Mouse (Mus musculus) retina, embryonic 14.5 days (tissue): ENCODE measurements around the gene Galnt9.
A peak's percentile ranks its signal among the peaks of the same experiment; 100 is the strongest.

Experiments
- DNase-seq: peaks from one replicate; pipeline ENCODE4 v3.0.0-alpha.2; 2015; ENCODE audit warnings: low spot score

The Galnt9 gene

GRCm38 (mm10) chr5:110535964-110536363 lies 8.2 kb upstream of the Galnt9 start:
- DNase-seq, result no peak

GRCm38 (mm10) chr5:110540947-110541346 lies 3.2 kb upstream of the Galnt9 start:
- no peak for DNase-seq

- no peak for DNase-seq
Observed at GRCm38 (mm10) chr5:110541456-110541855, 2.7 kb upstream of the Galnt9 start.

DNA sequence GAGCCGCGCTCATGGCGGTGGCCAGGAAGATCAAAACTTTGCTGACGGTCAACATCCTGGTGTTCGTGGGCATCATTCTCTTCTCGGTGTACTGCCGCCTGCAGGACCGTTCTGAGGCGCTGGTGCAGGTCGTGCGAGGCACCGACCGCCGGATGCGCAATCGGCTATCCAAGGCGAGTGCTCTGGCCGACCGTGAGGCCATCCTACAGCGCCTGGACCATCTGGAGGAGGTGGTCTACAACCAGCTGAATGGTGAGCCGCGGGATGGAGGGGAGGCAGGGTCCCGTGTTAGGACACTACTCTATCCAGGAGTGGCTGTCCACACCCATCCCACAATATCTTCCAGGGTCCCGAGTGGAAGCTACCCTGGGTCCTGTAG lies 525 bp downstream of the Galnt9 start:
- DNase-seq, result no peak

DNA sequence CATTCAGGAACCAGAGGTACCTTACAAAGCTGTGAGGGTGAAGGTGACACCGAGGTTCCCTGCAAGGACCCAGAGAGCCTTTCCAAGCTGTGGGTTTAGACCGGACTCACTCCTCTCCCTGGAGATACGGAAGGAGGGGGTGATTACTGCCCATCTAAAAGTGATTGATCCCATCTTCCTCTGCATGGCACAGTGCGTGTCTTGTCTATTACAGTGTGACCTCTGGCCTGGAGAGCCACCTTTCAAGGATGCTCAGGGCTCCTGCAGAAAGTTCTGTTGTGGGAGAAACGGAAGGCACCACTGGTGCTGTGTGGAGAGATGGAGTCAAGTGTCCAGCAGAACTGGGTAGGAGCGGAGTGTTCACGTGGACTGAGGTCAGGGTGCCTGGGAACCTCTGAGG lies 1.2 kb downstream of the Galnt9 start:
- no peak for DNase-seq

GRCm38 (mm10) chr5:110546136-110546535 lies 2.0 kb downstream of the Galnt9 start:
- no peak for DNase-seq

GRCm38 (mm10) chr5:110546726-110547406 lies 2.7 kb downstream of the Galnt9 start:
- DNase-seq, result no peak

GRCm38 (mm10) chr5:110548446-110548845 lies 4.3 kb downstream of the Galnt9 start:
- DNase-seq, result no peak

DNA sequence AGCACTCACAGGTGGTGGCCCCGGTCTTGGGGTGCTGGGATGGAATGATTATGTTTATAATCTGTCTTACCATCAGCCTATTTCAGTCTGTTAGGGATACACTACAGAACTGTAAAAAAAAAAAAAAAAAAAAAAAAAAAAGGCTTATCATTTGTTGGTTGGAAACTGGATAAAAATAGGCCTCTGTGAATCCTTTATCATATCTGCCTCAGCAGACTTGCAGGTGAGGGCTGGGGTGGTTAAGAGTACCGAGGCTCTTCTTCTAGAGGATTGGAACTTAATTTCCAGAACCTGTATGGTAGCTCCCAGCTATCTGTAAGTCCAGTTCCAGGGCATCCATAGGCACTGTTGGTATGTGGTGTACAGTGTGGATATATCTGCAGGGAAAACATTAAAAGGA lies 6.0 kb downstream of the Galnt9 start:
- no peak for DNase-seq

- DNase-seq, result peak; percentile 30
Observed at GRCm38 (mm10) chr5:110550841-110551240, 6.7 kb downstream of the Galnt9 start.

GRCm38 (mm10) chr5:110552005-110552404 lies 7.8 kb downstream of the Galnt9 start:
- DNase-seq, result no peak

DNA sequence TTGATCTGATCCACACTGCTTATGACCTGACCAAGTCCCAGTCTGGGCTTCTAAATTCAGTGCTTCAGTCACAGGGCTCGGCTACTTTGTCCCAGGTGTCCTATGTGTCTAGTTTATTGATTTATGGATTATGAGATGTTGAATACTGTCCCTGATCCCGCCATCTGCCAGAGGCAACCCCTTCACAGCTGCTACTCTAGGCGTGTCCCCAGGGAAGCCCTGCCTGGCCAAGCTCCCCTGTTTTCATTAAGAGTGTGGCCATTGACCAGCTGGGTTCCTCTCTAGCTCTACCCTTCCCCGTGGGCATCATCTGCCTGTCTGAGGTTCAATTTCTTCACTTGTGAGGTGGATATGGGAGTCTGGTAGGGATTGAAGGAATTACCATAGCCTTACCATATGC lies 9.2 kb downstream of the Galnt9 start:
- DNase-seq, result peak; percentile 60

DNA sequence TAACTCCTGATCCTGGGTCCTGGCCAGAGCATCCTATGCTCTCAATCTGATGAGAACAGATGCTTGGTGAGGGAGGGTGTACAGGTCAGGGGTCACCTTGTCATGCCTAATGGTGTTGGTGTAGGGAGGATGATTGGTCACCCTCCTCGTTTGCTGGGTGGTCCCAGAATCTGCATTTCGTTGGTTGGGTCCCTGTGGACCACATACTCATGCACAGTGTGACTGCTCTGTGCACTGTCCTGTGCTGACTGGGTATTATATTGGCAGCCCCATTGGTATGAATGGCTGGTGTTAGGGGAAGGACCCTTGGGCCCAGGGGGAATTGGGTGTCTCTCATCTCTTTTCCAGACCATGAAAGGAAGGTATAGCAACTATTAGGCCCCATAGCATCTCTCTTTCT lies 11.0 kb downstream of the Galnt9 start:
- DNase-seq, result no peak

GRCm38 (mm10) chr5:110558368-110558767 lies 14.2 kb downstream of the Galnt9 start:
- DNase-seq, result peak; percentile 48

DNA sequence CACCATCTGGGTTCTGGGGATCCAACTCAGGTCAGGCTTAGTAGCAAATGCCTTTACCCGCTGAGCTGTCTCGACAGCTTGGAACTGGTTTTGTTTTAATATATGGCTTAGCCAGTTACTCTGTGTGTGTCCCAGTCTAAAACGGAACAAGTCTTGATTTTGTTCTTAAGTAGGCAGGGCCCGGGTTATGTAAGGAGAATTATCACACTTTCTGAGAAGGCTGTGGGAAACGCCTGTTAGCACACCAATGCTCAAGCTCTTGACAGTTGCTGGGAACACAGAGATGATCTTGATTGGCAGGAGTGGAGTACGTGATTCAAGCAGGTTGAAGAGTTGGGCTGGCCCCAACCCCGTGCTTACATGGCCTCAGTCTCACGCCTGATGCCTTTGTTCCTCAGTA lies 15.5 kb downstream of the Galnt9 start:
- no peak for DNase-seq

- no peak for DNase-seq
Observed at GRCm38 (mm10) chr5:110562741-110563326, 18.7 kb downstream of the Galnt9 start.

DNA sequence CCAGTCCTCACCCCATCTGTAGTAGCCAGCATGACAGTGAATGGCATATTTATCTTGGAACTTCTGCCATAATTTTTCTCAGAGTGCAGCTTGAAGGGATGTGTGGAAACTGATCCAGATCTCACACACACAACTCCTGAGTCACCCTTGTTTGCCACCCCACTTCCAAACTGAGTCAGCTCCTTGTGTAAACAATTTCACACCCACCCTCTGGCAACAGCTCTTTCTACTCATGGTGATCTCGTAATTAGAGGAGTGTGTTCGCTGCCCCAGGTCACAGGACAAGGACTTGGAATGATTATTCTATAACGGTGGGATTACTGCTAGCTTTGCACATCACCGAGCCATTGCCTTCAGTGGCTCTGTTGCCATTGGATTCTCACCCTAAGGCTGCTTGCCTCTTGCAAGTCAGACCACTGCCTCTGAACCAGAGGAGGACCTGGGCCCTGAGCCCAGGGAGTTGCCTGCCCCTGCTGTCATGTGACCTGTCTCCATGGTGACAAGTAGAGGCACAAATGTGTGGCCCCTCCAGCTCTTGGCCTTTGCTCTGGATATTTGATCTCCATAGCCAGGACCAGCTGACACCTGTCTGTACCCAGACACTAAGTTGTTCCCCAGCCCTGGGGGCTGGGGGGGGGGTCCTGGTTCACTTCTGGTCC lies 21.0 kb downstream of the Galnt9 start:
- no peak for DNase-seq

DNA sequence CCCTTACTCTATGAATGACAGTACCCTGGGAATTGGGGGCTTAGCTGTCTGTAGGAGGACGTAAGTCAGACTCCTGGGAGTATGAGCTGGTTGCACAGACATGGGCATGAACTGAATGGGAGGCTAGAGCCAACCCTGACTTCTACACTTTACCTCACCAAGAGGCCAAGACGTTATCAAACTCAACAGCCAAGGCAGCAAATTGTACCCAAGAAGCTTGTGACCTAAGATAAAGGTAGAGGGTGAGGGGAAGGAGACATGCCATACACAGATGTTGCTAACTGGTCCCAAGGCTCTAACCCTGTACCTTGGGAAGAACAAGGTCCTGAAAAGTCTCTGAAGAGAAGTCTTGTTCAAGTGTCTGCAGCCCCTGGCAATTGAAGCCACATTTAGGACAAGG lies 23.4 kb downstream of the Galnt9 start:
- DNase-seq, result no peak

GRCm38 (mm10) chr5:110574888-110575287 lies 30.7 kb downstream of the Galnt9 start:
- no peak for DNase-seq

DNA sequence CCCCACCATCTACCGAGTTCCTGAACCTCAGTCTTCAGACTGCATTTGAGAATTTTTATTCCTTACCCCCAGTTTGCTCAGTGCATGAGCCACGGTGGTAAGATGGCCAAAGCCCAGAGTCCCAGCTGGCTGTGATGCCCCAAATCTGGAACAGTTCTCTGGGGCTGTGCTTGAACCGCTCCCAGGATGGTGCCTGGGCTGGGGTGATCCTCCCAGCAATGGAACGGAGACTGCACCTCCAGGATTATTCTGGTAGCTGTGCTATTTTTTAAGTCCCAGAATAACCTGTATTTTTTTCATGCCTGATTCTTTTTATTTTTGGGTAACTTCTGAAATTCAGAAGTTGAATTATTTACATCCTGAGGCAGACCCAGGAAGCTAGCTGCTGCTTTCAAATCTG lies 35.1 kb downstream of the Galnt9 start:
- no peak for DNase-seq

DNA sequence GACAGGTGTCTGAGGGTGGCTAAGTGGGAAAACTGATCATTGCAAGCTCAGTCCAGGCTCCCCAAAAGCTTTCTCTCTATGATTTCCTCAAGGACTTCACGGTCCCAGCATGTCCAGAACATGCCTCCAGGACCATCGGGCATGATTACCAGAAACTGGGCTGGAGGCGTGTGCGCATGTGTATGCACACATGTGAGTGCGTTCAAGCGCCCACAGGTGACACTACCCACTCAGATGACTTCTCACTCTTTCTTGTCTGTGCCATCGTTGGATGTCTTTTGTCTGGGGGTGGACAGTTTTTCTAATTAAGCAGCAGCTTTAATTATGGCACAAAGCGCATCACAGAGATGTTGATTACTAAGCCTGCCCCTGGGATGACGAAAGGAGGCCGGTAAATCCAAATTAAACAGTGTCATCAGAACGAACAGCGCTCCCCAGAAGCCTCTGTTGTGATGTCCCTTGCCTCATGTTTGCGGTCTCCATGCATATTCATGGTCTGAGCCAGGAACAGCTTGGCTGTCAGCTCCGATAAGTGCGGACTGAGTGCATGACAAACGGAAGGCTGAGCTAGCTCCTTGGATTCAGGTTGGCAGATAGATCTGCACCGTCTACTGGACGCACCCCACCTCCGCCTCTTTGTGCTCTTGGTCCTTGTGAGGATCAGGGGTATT lies 36.5 kb downstream of the Galnt9 start:
- DNase-seq, result no peak

GRCm38 (mm10) chr5:110582647-110583538 lies 38.7 kb downstream of the Galnt9 start:
- DNase-seq, result no peak
